Mouse (Mus musculus): ENCODE measurements around the gene Nefh.

- TF ChIP-seq CTCF (IDR thresholded peaks at IDR 0.05; ENCODE audit: low read depth): no peak
- TF ChIP-seq EP300 (optimal IDR thresholded peaks at IDR 0.05): no peak
These were observed 26.6 kb downstream of the Nefh start for GRCm38 (mm10) chr11:4921281-4921680.
